Mouse (Mus musculus) megakaryocyte progenitor cell, adult 5-6 weeks (primary cell): ENCODE measurements around the gene Stat6. TPM values are rescaled to one million over a fixed set of nuclear protein-coding genes. Genes with fewer than 3 reads are reported as not detected.
"Not testable (repeated sequence)": the region's sequence is repeated elsewhere in the genome, so short reads cannot be mapped to it uniquely, and the experiment has no call there.

Experiments
- ATAC-seq: replicated peaks from 2 replicates; pipeline ENCODE4 v1.8.0; 2016; ENCODE audit warnings: mild to moderate bottlenecking, moderate TSS enrichment, inconsistent platforms; ENCODE audit not compliant: poor library complexity
- total RNA-seq, 2 experiments: library from RNA; stranded (forward) in 1 of 2; stranded (reverse) in 1 of 2; fragments of 157-497, 149-512 nt in 1 of 2; fragments of 200-1000 nt in 1 of 2; gene quantifications; 2 replicates each; pipeline versions ENCODE4 v1.2.3 to v1.2.4; 2015 to 2017

Stat6 gene
- total RNA-seq, 2 experiments from 2014 or later, result 29.6 to 38.9 TPM

- peak; percentile 46 for ATAC-seq
Measured at GRCm38 (mm10) chr10:127643553-127644238, 910 bp downstream of the Stat6 start.

GRCm38 (mm10) chr10:127645791-127646190 is 3.0 kb downstream of the Stat6 start:
- no peak for ATAC-seq

GRCm38 (mm10) chr10:127652906-127653638 is 10.3 kb downstream of the Stat6 start:
- no peak for ATAC-seq

- ATAC-seq, result peak; percentile 67
Measured at GRCm38 (mm10) chr10:127654970-127655579, 12.3 kb downstream of the Stat6 start.

- ATAC-seq, result not testable (repeated sequence)
Measured at GRCm38 (mm10) chr10:127657617-127658016, 14.8 kb downstream of the Stat6 start.

- ATAC-seq, result no peak
Measured at GRCm38 (mm10) chr10:127658076-127658475, 15.3 kb downstream of the Stat6 start.

GRCm38 (mm10) chr10:127659551-127659950 is 16.8 kb downstream of the Stat6 start:
- ATAC-seq, result no peak

GRCm38 (mm10) chr10:127661291-127661914 is 18.6 kb downstream of the Stat6 start:
- no peak for ATAC-seq

GRCm38 (mm10) chr10:127661915-127662663 is 19.3 kb downstream of the Stat6 start:
- peak; percentile 47 for ATAC-seq

- 0 out of 2 replicates have a peak, but pooled peaks have one; percentile 12 for ATAC-seq
Measured at GRCm38 (mm10) chr10:127662666-127663253, 20.0 kb downstream of the Stat6 start.

GRCm38 (mm10) chr10:127663590-127663989 is 20.8 kb downstream of the Stat6 start:
- no peak for ATAC-seq

- no peak for ATAC-seq
Measured at GRCm38 (mm10) chr10:127664166-127664565, 21.4 kb downstream of the Stat6 start.

GRCm38 (mm10) chr10:127664891-127665290 is 22.1 kb downstream of the Stat6 start:
- ATAC-seq, result no peak

- no peak for ATAC-seq
Measured at GRCm38 (mm10) chr10:127665366-127666181, 22.8 kb downstream of the Stat6 start.

- peak; percentile 35 for ATAC-seq
Measured at GRCm38 (mm10) chr10:127666501-127667268, 23.9 kb downstream of the Stat6 start, which contains the start of gene Nemp1. TSS of gene Nemp1 (plus strand) at chr10:127666901.

GRCm38 (mm10) chr10:127667269-127668092 is 24.7 kb downstream of the Stat6 start:
- ATAC-seq, result peak; percentile 23
